Mouse (Mus musculus) thymus, adult 2 months (tissue): ENCODE data around the gene Hist1h2bj.

Source experiments
- CTCF ChIP-seq: fragments of 200-500 bp; IDR thresholded peaks from 2 replicates; pipeline ENCODE4 v1.5.1; 2012; ENCODE audit warnings: mild to moderate bottlenecking, control low read depth, low read length, moderate library complexity, borderline replicate concordance; ENCODE audit not compliant: control insufficient read depth, poor library complexity, insufficient read depth; ENCODE audit errors: extremely low read depth
- POLR2A ChIP-seq: fragments of 200-500 bp; IDR thresholded peaks from 2 replicates; pipeline ENCODE4 v1.6.1; 2012; ENCODE audit warnings: mild to moderate bottlenecking, low read length, control low read depth, moderate library complexity; ENCODE audit not compliant: control insufficient read depth, poor library complexity, insufficient read depth; ENCODE audit errors: extremely low read depth

DNA sequence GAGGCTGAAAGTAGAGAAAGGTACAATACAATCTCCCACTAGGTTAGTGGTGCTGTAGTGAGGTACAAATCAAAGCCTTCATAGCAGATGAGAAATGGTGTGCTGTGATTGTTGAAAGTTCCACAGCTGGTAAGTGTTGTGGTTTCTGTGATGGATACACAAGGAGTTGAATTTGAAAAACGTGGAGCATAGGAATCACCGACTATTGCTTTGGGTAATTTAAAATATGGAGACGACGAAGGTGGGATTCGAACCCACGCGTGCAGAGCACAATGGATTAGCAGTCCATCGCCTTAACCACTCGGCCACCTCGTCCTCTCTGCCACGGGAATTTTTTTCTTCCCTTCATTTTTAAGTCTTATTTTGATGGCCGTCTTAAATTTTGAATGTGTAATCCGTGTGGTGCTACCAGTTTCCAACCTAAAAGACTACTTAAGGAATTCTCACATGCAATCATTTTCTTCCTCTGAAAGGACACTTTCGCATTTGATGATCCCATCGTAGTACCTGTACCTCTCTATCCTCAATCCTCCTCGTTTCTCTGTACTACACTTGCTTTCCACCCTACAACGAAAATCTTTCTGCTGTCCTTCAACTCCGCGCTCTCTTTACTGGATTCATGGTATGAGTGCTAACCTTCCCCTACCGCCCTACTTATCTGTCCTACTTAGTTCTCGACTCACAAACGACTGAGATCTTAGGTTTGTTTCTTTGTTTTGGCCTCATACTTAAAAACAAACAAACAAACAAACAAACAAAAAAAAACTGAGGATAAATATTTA, 48.9 kb upstream of the Hist1h2bj start:
- TF ChIP-seq CTCF (no peak), POLR2A (no peak)
